In the genomic region with DNA sequence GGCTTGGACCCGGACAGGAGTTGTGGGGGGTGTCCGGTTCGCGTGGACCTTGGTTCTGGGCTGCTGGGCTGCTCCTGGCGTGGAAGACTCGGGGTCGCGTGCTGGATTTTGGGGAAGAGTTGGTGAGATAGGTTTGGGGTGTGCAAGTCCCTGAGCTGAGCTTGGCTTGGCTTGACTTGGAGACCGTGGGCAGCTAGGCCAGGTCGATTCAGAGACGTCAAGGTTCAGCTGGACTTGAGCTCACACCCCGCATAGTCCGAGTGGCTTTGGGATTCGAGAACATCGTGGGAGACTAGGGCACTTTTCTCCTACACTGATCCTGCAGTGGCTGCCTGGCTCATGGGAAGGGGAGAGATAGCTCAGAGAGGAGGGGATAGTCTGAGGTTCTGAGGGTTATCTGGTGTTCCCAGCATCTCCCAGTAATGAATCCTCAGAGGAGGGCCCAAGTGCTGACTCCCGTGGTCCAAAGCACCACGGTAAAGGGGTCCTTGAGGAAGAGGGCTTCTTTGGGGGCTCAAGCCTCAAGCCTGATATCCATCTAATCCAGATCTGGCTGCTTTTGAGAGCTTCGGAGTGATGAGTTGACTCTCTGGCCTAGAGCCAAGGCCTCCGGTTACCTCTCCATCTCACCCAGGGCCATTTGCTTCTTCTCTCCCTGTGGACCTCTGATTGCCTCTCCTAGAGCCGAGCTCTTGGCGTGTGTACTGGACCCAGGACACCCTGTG, we compare ENCODE assay signal across 8 mouse cellular contexts. TPM values are rescaled to one million over a fixed set of nuclear protein-coding genes. Genes with fewer than 3 reads are reported as not detected.
DNase-seq lines count a peak whose midpoint lies in the region; ATAC-seq and TF ChIP-seq lines count a peak whose summit lies in the region.

No protein-coding gene starts in this region.

- peak overlapping the region; percentile 80 for H3K27ac ChIP-seq in kidney, adult 2 months (ENCODE audit: insufficient read depth, low read depth, low read length)
- no peak overlapping the region for H3K27ac ChIP-seq in embryonic fibroblast, embryonic 13.5 days (ENCODE audit: insufficient read depth, low read length)
- H3K27ac ChIP-seq in limb, embryonic 15.5 days, result peak overlapping the region; percentile 75

- peak overlapping the region; percentile 97 for H3K4me3 ChIP-seq in kidney, adult 2 months (ENCODE audit: insufficient read depth, low read depth, low read length)
- H3K4me3 ChIP-seq in embryonic fibroblast, embryonic 13.5 days (ENCODE audit: insufficient read depth, low read length), result peak overlapping the region; percentile 78
- H3K4me3 ChIP-seq in limb, embryonic 15.5 days, result peak overlapping the region; percentile 75

- no peak for ATAC-seq in limb, embryonic 15.5 days (ENCODE audit: insufficient number of reproducible peaks, low FRiP score, low TSS enrichment, low read depth)

- no peak for TF ChIP-seq POLR2A in kidney, adult 2 months (IDR thresholded peaks at IDR 0.05; ENCODE audit: low read depth, low read length)
- no peak for TF ChIP-seq POLR2A in embryonic fibroblast, embryonic 13.5 days (IDR thresholded peaks at IDR 0.05; ENCODE audit: low read depth, low read length)

- H3K4me2 ChIP-seq in limb, embryonic 15.5 days, result peak overlapping the region; percentile 91

- WGBS in kidney, adult 2 months, result 11% methylated on average over 21 of the region's 21 CpGs
- WGBS in limb, embryonic 15.5 days, result 7% methylated on average over 21 of the region's 21 CpGs

- no peaks in the 10 kb centered on the region for H3K9me3 ChIP-seq in limb, embryonic 15.5 days

- DNase-seq in kidney, adult 2 months, result peak; percentile 31
- DNase-seq in kidney, postnatal 4 days, result no peak
- peak; percentile 62 for DNase-seq in adrenal gland, postnatal 25 days
- no peak for DNase-seq in right cerebral cortex, adult 2 months (ENCODE audit: low spot score in 2 of 2)
- no peak for DNase-seq in right cerebral cortex, postnatal 10 days (ENCODE audit: low spot score in 2 of 2)
- no peak for DNase-seq in gastrocnemius, postnatal 10 days

- TF ChIP-seq CTCF in kidney, adult 2 months (conservative IDR thresholded peaks at IDR 0.05; ENCODE audit: insufficient read depth, insufficient read length, low read depth, low read length), result no peak
- TF ChIP-seq CTCF in embryonic fibroblast, embryonic 13.5 days (IDR thresholded peaks at IDR 0.05; ENCODE audit: borderline replicate concordance, insufficient read depth, low read length), result no peak

- H3K36me3 ChIP-seq in kidney, adult 2 months (ENCODE audit: control insufficient read depth, insufficient read depth, low read length), result no peaks in the 10 kb centered on the region
- H3K36me3 ChIP-seq in limb, embryonic 15.5 days, result no peaks in the 10 kb centered on the region

- no peaks in the 10 kb centered on the region for H3K27me3 ChIP-seq in kidney, adult 2 months (replicated peaks; ENCODE audit: control insufficient read depth, insufficient read depth, low read length)
- H3K27me3 ChIP-seq in limb, embryonic 15.5 days, result no peaks in the 10 kb centered on the region

- peaks cover 40% of the 10 kb centered on the region for H3K4me1 ChIP-seq in kidney, adult 2 months (ENCODE audit: control insufficient read depth, insufficient read depth, low read length)
- H3K4me1 ChIP-seq in embryonic fibroblast, embryonic 13.5 days (ENCODE audit: control insufficient read depth, insufficient read depth, low read length), result peaks cover 15% of the 10 kb centered on the region
- H3K4me1 ChIP-seq in limb, embryonic 15.5 days, result peaks cover 57% of the 10 kb centered on the region

- H3K9ac ChIP-seq in limb, embryonic 15.5 days, result peak overlapping the region; percentile 77

RNA-seq across cellular contexts. Expression of gene Ece1, which starts 0.6 kb away (rescaled TPM):
- 30.7 and 33.7 TPM in 2 replicates for polyA plus RNA-seq in kidney, adult 2 months (2012; rRNA removed)
- 264 and 285 TPM in 2 replicates for total RNA-seq in adrenal gland, postnatal 25 days (2021)
- 65.4 and 94.5 TPM in 2 replicates for polyA plus RNA-seq in embryonic fibroblast, embryonic 13.5 days (2011; ENCODE audit: insufficient read length, low read depth, missing spikeins)
- 39.0 and 52.5 TPM in 2 replicates for polyA plus RNA-seq in limb, embryonic 15.5 days (2015; fragmentation: Nextera tagmentation; extraction: Ambion mirVana)
- 10 to 100 TPM; 51.8 to 53.6 TPM for total RNA-seq in gastrocnemius, postnatal 10 days (2021)

Comparison
In these comparisons a context has a peak if more than half of its experiments do, and no peak if none do; other contexts are left out.
1. DNase-seq: peak in kidney, adult 2 months (single experiment) and adrenal gland, postnatal 25 days (single experiment); none in kidney, postnatal 4 days (0 of 2), right cerebral cortex, adult 2 months (0 of 2), right cerebral cortex, postnatal 10 days (0 of 2) and gastrocnemius, postnatal 10 days (single experiment).
2. Peak in every context shown above with its lines, with median percentiles within 50 percentile points of each other: H3K4me3 ChIP-seq.